Mouse (Mus musculus): ENCODE measurements around the gene Gm20489. TPM values are rescaled to one million over a fixed set of nuclear protein-coding genes. Genes with fewer than 3 reads are reported as not detected.

The Gm20489 gene
- polyA plus RNA-seq, 1 experiment from 2014 or later = not detected

DNA sequence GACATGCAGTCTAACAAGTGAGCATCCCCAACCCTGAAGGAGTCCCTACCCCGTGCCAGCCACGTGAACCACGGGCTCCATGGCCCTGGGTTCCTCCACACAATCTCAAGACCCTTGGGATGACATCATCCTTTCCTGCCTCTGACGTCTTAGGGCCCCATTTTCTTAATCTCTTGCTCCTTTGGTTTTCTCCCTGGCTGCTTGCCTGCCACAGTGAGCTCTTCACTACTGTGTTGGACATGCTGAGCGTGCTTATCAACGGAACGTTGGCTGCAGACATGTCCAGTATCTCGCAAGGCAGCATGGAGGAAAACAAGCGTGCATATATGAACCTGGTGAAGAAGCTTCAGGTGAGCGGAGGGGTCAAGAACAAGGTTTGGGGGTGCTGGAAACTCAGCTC lies 21.3 kb upstream of the Gm20489 start:
- Histone ChIP-seq H3K27ac (ENCODE audit: low read depth, low read length) (no peak overlapping the region), H3K4me2 (no peak overlapping the region), H3K9ac (ENCODE audit: low read length) (no peak overlapping the region), H3K4me3 (ENCODE audit: low read depth, low read length) (no peak overlapping the region), H3K27me3 (ENCODE audit: control insufficient read depth, insufficient read depth, low read length) (no peaks in the 10 kb centered on the region; the same call in 1 of the 2 replicates), H3K9me3 (ENCODE audit: control insufficient read depth, low read length) (no peaks in the 10 kb centered on the region), H3K36me3 (ENCODE audit: control insufficient read depth, insufficient read depth, low read length) (no peaks in the 10 kb centered on the region; the same call in 1 of the 2 replicates), H3K4me1 (ENCODE audit: control insufficient read depth, insufficient read depth, low read length) (no peaks in the 10 kb centered on the region)
- WGBS = 90% methylated on average over 10 of the region's 10 CpGs
- ATAC-seq (ENCODE audit: low FRiP score) = no peak
- DNase-seq (ENCODE audit: low spot score, missing footprints) = no peak

- Histone ChIP-seq H3K27me3 (ENCODE audit: control insufficient read depth, insufficient read depth, low read length) (no peaks in the 10 kb centered on the region; the same call in 1 of the 2 replicates), H3K4me2 (no peak overlapping the region), H3K9me3 (ENCODE audit: control insufficient read depth, low read length) (no peaks in the 10 kb centered on the region), H3K4me1 (ENCODE audit: control insufficient read depth, insufficient read depth, low read length) (no peaks in the 10 kb centered on the region), H3K27ac (ENCODE audit: low read depth, low read length) (no peak overlapping the region), H3K36me3 (ENCODE audit: control insufficient read depth, insufficient read depth, low read length) (no peaks in the 10 kb centered on the region; the same call in 1 of the 2 replicates), H3K4me3 (ENCODE audit: low read depth, low read length) (no peak overlapping the region), H3K9ac (ENCODE audit: low read length) (no peak overlapping the region)
- DNase-seq (ENCODE audit: low spot score, missing footprints) (no peak), ATAC-seq (ENCODE audit: low FRiP score) (no peak)
- WGBS = 87% methylated on average over 7 of the region's 7 CpGs
These were observed 20.2 kb upstream of the Gm20489 start for GRCm38 (mm10) chrX:101289037-101289436.

- Histone ChIP-seq H3K4me1 (ENCODE audit: control insufficient read depth, insufficient read depth, low read length) (no peaks in the 10 kb centered on the region), H3K9ac (ENCODE audit: low read length) (no peak overlapping the region), H3K4me2 (no peak overlapping the region), H3K9me3 (ENCODE audit: control insufficient read depth, low read length) (no peaks in the 10 kb centered on the region), H3K27me3 (ENCODE audit: control insufficient read depth, insufficient read depth, low read length) (no peaks in the 10 kb centered on the region; the same call in 1 of the 2 replicates), H3K27ac (ENCODE audit: low read depth, low read length) (no peak overlapping the region), H3K36me3 (ENCODE audit: control insufficient read depth, insufficient read depth, low read length) (no peaks in the 10 kb centered on the region; the same call in 1 of the 2 replicates), H3K4me3 (ENCODE audit: low read depth, low read length) (no peak overlapping the region)
- 94% methylated on average over 6 of the region's 6 CpGs for WGBS
- DNase-seq (ENCODE audit: low spot score, missing footprints) = no peak
- no peak for ATAC-seq (ENCODE audit: low FRiP score)
These were observed 19.6 kb upstream of the Gm20489 start for GRCm38 (mm10) chrX:101288432-101288831.

GRCm38 (mm10) chrX:101287543-101287942 lies 18.7 kb upstream of the Gm20489 start:
- H3K27me3 ChIP-seq (ENCODE audit: control insufficient read depth, insufficient read depth, low read length) = no peaks in the 10 kb centered on the region
- no peak overlapping the region for H3K4me2 ChIP-seq
- no peaks in the 10 kb centered on the region for H3K9me3 ChIP-seq (ENCODE audit: control insufficient read depth, low read length)
- no peak overlapping the region for H3K9ac ChIP-seq (ENCODE audit: low read length)
- ATAC-seq (ENCODE audit: low FRiP score) (no peak), DNase-seq (ENCODE audit: low spot score, missing footprints) (no peak)
- H3K4me3 ChIP-seq (ENCODE audit: low read depth, low read length) = no peak overlapping the region
- no peak overlapping the region for H3K27ac ChIP-seq (ENCODE audit: low read depth, low read length)
- no peaks in the 10 kb centered on the region for H3K4me1 ChIP-seq (ENCODE audit: control insufficient read depth, insufficient read depth, low read length)
- WGBS = 91% methylated on average over 3 of the region's 3 CpGs
- no peaks in the 10 kb centered on the region; the same call in none of the 2 replicates for H3K36me3 ChIP-seq (ENCODE audit: control insufficient read depth, insufficient read depth, low read length)

- Histone ChIP-seq H3K27ac (ENCODE audit: low read depth, low read length) (no peak overlapping the region), H3K4me1 (ENCODE audit: control insufficient read depth, insufficient read depth, low read length) (no peaks in the 10 kb centered on the region), H3K27me3 (ENCODE audit: control insufficient read depth, insufficient read depth, low read length) (no peaks in the 10 kb centered on the region; the same call in 1 of the 2 replicates), H3K4me2 (no peak overlapping the region), H3K9me3 (ENCODE audit: control insufficient read depth, low read length) (no peaks in the 10 kb centered on the region), H3K36me3 (ENCODE audit: control insufficient read depth, insufficient read depth, low read length) (no peaks in the 10 kb centered on the region; the same call in none of the 2 replicates), H3K9ac (ENCODE audit: low read length) (no peak overlapping the region), H3K4me3 (ENCODE audit: low read depth, low read length) (no peak overlapping the region)
- DNase-seq (ENCODE audit: low spot score, missing footprints) = no peak
- ATAC-seq (ENCODE audit: low FRiP score) = no peak
- WGBS = 90% methylated on average over 14 of the region's 14 CpGs
These were observed 17.3 kb upstream of the Gm20489 start for GRCm38 (mm10) chrX:101285953-101286670.

- H3K36me3 ChIP-seq (ENCODE audit: control insufficient read depth, insufficient read depth, low read length) = no peaks in the 10 kb centered on the region; the same call in none of the 2 replicates
- H3K9me3 ChIP-seq (ENCODE audit: control insufficient read depth, low read length) = no peaks in the 10 kb centered on the region
- whole genome bisulfite sequencing = 33% methylated on average over 6 of the region's 6 CpGs
- DNase-seq (ENCODE audit: low spot score, missing footprints) (peak; percentile 92), ATAC-seq (ENCODE audit: low FRiP score) (peak; percentile 54; the same call in 1 of the 2 replicates)
- H3K4me1 ChIP-seq (ENCODE audit: control insufficient read depth, insufficient read depth, low read length) = no peaks in the 10 kb centered on the region
- no peak overlapping the region for H3K27ac ChIP-seq (ENCODE audit: low read depth, low read length)
- no peak overlapping the region for H3K4me2 ChIP-seq
- no peak overlapping the region for H3K9ac ChIP-seq (ENCODE audit: low read length)
- no peak overlapping the region for H3K4me3 ChIP-seq (ENCODE audit: low read depth, low read length)
- H3K27me3 ChIP-seq (ENCODE audit: control insufficient read depth, insufficient read depth, low read length) = no peaks in the 10 kb centered on the region; the same call in 1 of the 2 replicates
These were observed 16.7 kb upstream of the Gm20489 start for GRCm38 (mm10) chrX:101285534-101285933.

DNA sequence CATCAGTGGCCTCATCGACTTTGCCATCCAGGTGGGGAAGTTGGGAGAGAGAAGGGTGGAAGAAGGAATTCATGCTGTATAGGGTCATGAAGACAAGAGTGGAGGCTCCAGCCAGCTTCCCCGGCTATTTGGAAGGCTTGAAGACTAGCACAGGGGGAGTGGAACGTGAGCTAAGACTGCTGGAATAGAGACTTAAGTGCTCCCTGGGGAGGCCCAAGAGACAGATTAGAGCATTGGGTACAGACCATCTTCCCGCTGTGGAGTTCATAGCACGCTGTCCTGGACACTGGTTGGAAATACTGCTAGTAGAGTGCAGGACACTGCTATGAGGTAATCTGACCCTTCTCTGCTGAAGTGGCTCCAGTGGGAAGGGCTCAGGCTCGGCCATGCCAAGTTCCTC lies 14.0 kb upstream of the Gm20489 start:
- H3K9ac ChIP-seq (ENCODE audit: low read length) = no peak overlapping the region
- no peak overlapping the region for H3K4me2 ChIP-seq
- H3K27ac ChIP-seq (ENCODE audit: low read depth, low read length) = no peak overlapping the region
- no peaks in the 10 kb centered on the region for H3K9me3 ChIP-seq (ENCODE audit: control insufficient read depth, low read length)
- DNase-seq (ENCODE audit: low spot score, missing footprints) = no peak
- no peak for ATAC-seq (ENCODE audit: low FRiP score)
- H3K27me3 ChIP-seq (ENCODE audit: control insufficient read depth, insufficient read depth, low read length) = no peaks in the 10 kb centered on the region; the same call in 1 of the 2 replicates
- H3K36me3 ChIP-seq (ENCODE audit: control insufficient read depth, insufficient read depth, low read length) = no peaks in the 10 kb centered on the region; the same call in none of the 2 replicates
- 82% methylated on average over 6 of the region's 6 CpGs for WGBS
- H3K4me3 ChIP-seq (ENCODE audit: low read depth, low read length) = no peak overlapping the region
- no peaks in the 10 kb centered on the region for H3K4me1 ChIP-seq (ENCODE audit: control insufficient read depth, insufficient read depth, low read length)

DNA sequence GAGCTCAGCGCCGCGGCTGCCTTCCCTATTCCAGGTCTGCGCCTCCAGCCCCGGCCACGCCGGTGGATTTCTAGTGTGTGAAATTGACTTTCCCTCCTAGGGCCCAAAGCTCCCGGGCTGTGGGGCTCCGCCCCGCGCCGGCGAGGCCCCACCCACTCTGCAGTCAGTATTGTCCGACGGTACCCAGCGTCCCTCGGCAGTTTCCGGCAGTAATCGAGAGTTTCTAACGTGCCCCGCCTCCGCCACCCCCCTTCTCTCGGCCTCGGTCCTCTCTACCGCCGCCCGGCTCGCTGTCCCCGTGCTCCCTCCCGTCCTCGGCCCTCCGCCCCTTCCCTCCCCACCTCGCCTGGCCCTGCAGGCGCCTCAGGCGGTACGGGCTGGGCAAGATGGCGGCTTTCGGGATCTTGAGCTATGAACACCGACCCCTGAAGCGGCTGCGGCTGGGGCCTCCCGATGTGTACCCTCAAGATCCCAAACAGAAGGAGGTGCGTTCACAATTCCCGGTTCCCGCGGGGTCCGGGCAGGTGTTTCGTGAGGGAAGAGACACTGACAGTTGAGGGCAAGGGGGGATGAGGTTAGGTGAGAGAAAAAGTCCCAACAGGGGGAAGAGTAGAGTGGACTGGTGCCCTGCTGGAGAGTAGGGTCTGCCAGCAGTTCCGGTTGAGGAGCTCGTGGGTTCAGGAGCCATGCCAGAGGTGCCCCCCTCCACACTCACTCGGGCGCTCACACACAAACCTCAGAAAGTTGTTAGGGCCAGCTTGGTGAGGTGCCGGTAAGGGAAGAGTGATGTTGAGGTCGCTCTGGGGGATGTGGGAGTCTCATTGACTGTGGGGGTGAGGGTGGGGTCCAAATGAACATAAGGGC lies 5.3 kb upstream of the Gm20489 start, which contains the start of gene Med12:
Gene Med12 (plus strand): TSS at position 156 of the 864 bp plus-strand sequence.
- H3K27me3 ChIP-seq (ENCODE audit: control insufficient read depth, insufficient read depth, low read length) = no peaks in the 10 kb centered on the region
- H3K4me3 ChIP-seq (ENCODE audit: low read depth, low read length) = peak within 1 kb of the TSS; percentile 52
- peak; percentile 96 for DNase-seq (ENCODE audit: low spot score, missing footprints)
- H3K9me3 ChIP-seq (ENCODE audit: control insufficient read depth, low read length) = no peaks in the 10 kb centered on the region
- no peak within 1 kb of the TSS; the same call in 1 of the 2 replicates for H3K27ac ChIP-seq (ENCODE audit: low read depth, low read length)
- H3K9ac ChIP-seq (ENCODE audit: low read length) = peak within 1 kb of the TSS; percentile 79
- H3K4me1 ChIP-seq (ENCODE audit: control insufficient read depth, insufficient read depth, low read length) = no peaks in the 10 kb centered on the region; the same call in 1 of the 2 replicates
- H3K36me3 ChIP-seq (ENCODE audit: control insufficient read depth, insufficient read depth, low read length) = no peaks in the 10 kb centered on the region; the same call in 1 of the 2 replicates
- 21% methylated on average over 54 of the region's 54 CpGs for WGBS
- peak within 1 kb of the TSS; percentile 50 for H3K4me2 ChIP-seq
- peak; percentile 99 for ATAC-seq (ENCODE audit: low FRiP score)

Measured in midbrain, embryonic 11.5 days (tissue).